Mouse (Mus musculus) heart, embryonic 13.5 days (tissue): ENCODE results near the gene Cdc45. TPM values are rescaled to one million over a fixed set of nuclear protein-coding genes. Genes with fewer than 3 reads are reported as not detected.

Source experiments
- ATAC-seq: fragments of 200-750 bp; cut with Nextera tagmentation; 2 replicates; pipeline ENCODE4 v1.8.0; 2017; ENCODE audit warnings: moderate TSS enrichment; ENCODE audit not compliant: insufficient number of reproducible peaks, low FRiP score, low TSS enrichment; ENCODE audit errors: extremely low read depth
- H3K27ac ChIP-seq: fragments of 300-500 bp; sonication (generic); replicated peaks from 2 replicates; pipeline ENCODE4 v1.5.1; 2015; ENCODE audit warnings: moderate library complexity, mild to moderate bottlenecking, inconsistent platforms
- H3K27me3 ChIP-seq: fragments of 300-500 bp; sonication (generic); replicated peaks from 2 replicates; pipeline ENCODE4 v1.6.1; 2015; ENCODE audit warnings: mild to moderate bottlenecking, inconsistent platforms
- H3K36me3 ChIP-seq: fragments of 300-500 bp; sonication (generic); 2 replicates; pipeline ENCODE4 v1.6.1; 2015; ENCODE audit warnings: mild to moderate bottlenecking, inconsistent platforms
- H3K4me1 ChIP-seq: fragments of 300-500 bp; sonication (generic); 2 replicates; pipeline ENCODE4 v1.6.1; 2015; ENCODE audit warnings: inconsistent platforms
- H3K4me2 ChIP-seq: fragments of 300-500 bp; sonication (generic); 2 replicates; pipeline ENCODE4 v1.6.1; 2015; ENCODE audit warnings: inconsistent platforms, mild to moderate bottlenecking, moderate library complexity
- H3K4me3 ChIP-seq: fragments of 300-500 bp; sonication (generic); 2 replicates; pipeline ENCODE4 v1.5.1; 2015; ENCODE audit warnings: moderate library complexity, mild to moderate bottlenecking, inconsistent platforms
- H3K9ac ChIP-seq: fragments of 300-500 bp; sonication (generic); 2 replicates; pipeline ENCODE4 v1.6.1; 2015; ENCODE audit warnings: inconsistent platforms, mild to moderate bottlenecking, moderate library complexity
- H3K9me3 ChIP-seq: fragments of 300-500 bp; sonication (generic); 2 replicates; pipeline ENCODE4 v1.6.1; 2016; ENCODE audit warnings: inconsistent platforms
- WGBS: fragments of 180-500 bp; shearing (Covaris S2); methylation state at CpG from one replicate; pipeline ENCODE4 v1.1.7; 2015; ENCODE audit warnings: mixed read lengths; 5-methylcytosine and 5-hydroxymethylcytosine counted together
- polyA plus RNA-seq: library from polyadenylated mRNA; unstranded; fragments of >200 nt; fragmentation: Nextera tagmentation; extraction: Ambion mirVana; gene quantifications from 2 replicates; pipeline ENCODE4 v1.2.1, GENCODE M21; 2015

Cdc45 gene
- polyA plus RNA-seq, 1 experiment from 2014 or later, result 34.4 TPM

GRCm38 (mm10) chr16:18828630-18829029 is 16.8 kb upstream of the Cdc45 start:
- no peak overlapping the region for H3K27ac ChIP-seq
- no peaks in the 10 kb centered on the region for H3K9me3 ChIP-seq
- H3K4me2 ChIP-seq, result no peak overlapping the region
- no peaks in the 10 kb centered on the region for H3K27me3 ChIP-seq
- 0 out of 2 replicates have a peak, but pooled peaks cover 4% of the 10 kb centered on the region for H3K4me1 ChIP-seq
- H3K36me3 ChIP-seq, result peaks cover 98% of the 10 kb centered on the region
- ATAC-seq, result no peak
- no peak overlapping the region for H3K9ac ChIP-seq
- 87% methylated on average over 3 of the region's 3 CpGs for WGBS
- no peak overlapping the region for H3K4me3 ChIP-seq

GRCm38 (mm10) chr16:18822925-18823324 is 11.1 kb upstream of the Cdc45 start:
- Histone ChIP-seq H3K4me3 (no peak overlapping the region), H3K4me1 (no peaks in the 10 kb centered on the region), H3K27me3 (no peaks in the 10 kb centered on the region), H3K9me3 (no peaks in the 10 kb centered on the region), H3K9ac (no peak overlapping the region), H3K4me2 (no peak overlapping the region), H3K36me3 (peaks cover 98% of the 10 kb centered on the region), H3K27ac (no peak overlapping the region)
- no peak for ATAC-seq
- WGBS, result 90% methylated on average over 4 of the region's 4 CpGs

- H3K4me2 ChIP-seq, result no peak overlapping the region
- no peak overlapping the region for H3K27ac ChIP-seq
- ATAC-seq, result no peak
- no peak overlapping the region for H3K9ac ChIP-seq
- H3K4me3 ChIP-seq, result no peak overlapping the region
- peaks cover 98% of the 10 kb centered on the region for H3K36me3 ChIP-seq
- 52% methylated on average over 1 of the region's 1 CpGs for WGBS
- no peaks in the 10 kb centered on the region for H3K4me1 ChIP-seq
- H3K27me3 ChIP-seq, result no peaks in the 10 kb centered on the region
- H3K9me3 ChIP-seq, result no peaks in the 10 kb centered on the region
Observed at GRCm38 (mm10) chr16:18822356-18822755, 10.6 kb upstream of the Cdc45 start.

- Histone ChIP-seq H3K9ac (peak overlapping the region; percentile 92), H3K4me2 (peak overlapping the region; percentile 95), H3K36me3 (peaks cover 56% of the 10 kb centered on the region), H3K4me3 (peak overlapping the region; percentile 91), H3K4me1 (peaks cover 27% of the 10 kb centered on the region), H3K27ac (peak overlapping the region; percentile 76), H3K9me3 (no peaks in the 10 kb centered on the region), H3K27me3 (no peaks in the 10 kb centered on the region)
- 1% methylated on average over 31 of the region's 31 CpGs for WGBS
- ATAC-seq, result peak; percentile 29
Observed at GRCm38 (mm10) chr16:18812385-18812910, 661 bp upstream of the Cdc45 start.

- peak overlapping the region; percentile 91 for H3K4me3 ChIP-seq
- H3K9me3 ChIP-seq, result no peaks in the 10 kb centered on the region
- H3K27me3 ChIP-seq, result no peaks in the 10 kb centered on the region
- peaks cover 27% of the 10 kb centered on the region for H3K4me1 ChIP-seq
- H3K9ac ChIP-seq, result peak overlapping the region; percentile 87
- 5% methylated on average over 5 of the region's 5 CpGs for WGBS
- peak overlapping the region; percentile 95 for H3K4me2 ChIP-seq
- peaks cover 56% of the 10 kb centered on the region for H3K36me3 ChIP-seq
- ATAC-seq, result 0 out of 2 replicates have a peak, but pooled peaks have one; percentile 15
- H3K27ac ChIP-seq, result peak overlapping the region; percentile 17; the same call in 1 of the 2 replicates
Observed at GRCm38 (mm10) chr16:18811032-18811431, 755 bp downstream of the Cdc45 start.

- Histone ChIP-seq H3K4me1 (peaks cover 25% of the 10 kb centered on the region), H3K4me2 (no peak overlapping the region), H3K27ac (no peak overlapping the region), H3K27me3 (no peaks in the 10 kb centered on the region), H3K9me3 (no peaks in the 10 kb centered on the region), H3K4me3 (no peak overlapping the region), H3K9ac (no peak overlapping the region), H3K36me3 (peaks cover 57% of the 10 kb centered on the region)
- ATAC-seq, result no peak
- 89% methylated on average over 5 of the region's 5 CpGs for WGBS
Observed at GRCm38 (mm10) chr16:18809001-18809400, 2.8 kb downstream of the Cdc45 start.

- no peaks in the 10 kb centered on the region for H3K27me3 ChIP-seq
- peaks cover 78% of the 10 kb centered on the region for H3K36me3 ChIP-seq
- H3K27ac ChIP-seq, result no peak overlapping the region
- no peak overlapping the region for H3K4me3 ChIP-seq
- no peak overlapping the region for H3K4me2 ChIP-seq
- H3K9me3 ChIP-seq, result no peaks in the 10 kb centered on the region
- 83% methylated on average over 2 of the region's 2 CpGs for WGBS
- no peak overlapping the region for H3K9ac ChIP-seq
- H3K4me1 ChIP-seq, result peaks cover 7% of the 10 kb centered on the region
- ATAC-seq, result no peak
Observed at GRCm38 (mm10) chr16:18805746-18806145, 6.0 kb downstream of the Cdc45 start.

GRCm38 (mm10) chr16:18798841-18799240 is 12.9 kb downstream of the Cdc45 start:
- H3K9me3 ChIP-seq, result no peaks in the 10 kb centered on the region
- no peak overlapping the region for H3K27ac ChIP-seq
- H3K4me1 ChIP-seq, result no peaks in the 10 kb centered on the region
- ATAC-seq, result no peak
- H3K9ac ChIP-seq, result no peak overlapping the region
- H3K4me3 ChIP-seq, result no peak overlapping the region
- 71% methylated on average over 2 of the region's 2 CpGs for WGBS
- H3K36me3 ChIP-seq, result peaks cover 86% of the 10 kb centered on the region
- H3K27me3 ChIP-seq, result no peaks in the 10 kb centered on the region
- no peak overlapping the region for H3K4me2 ChIP-seq

GRCm38 (mm10) chr16:18798151-18798550 is 13.6 kb downstream of the Cdc45 start:
- 0 out of 2 replicates have a peak overlapping the region, but pooled peaks have one; percentile 3 for H3K9ac ChIP-seq
- H3K9me3 ChIP-seq, result no peaks in the 10 kb centered on the region
- peaks cover 89% of the 10 kb centered on the region for H3K36me3 ChIP-seq
- no peak overlapping the region for H3K4me2 ChIP-seq
- 89% methylated on average over 5 of the region's 5 CpGs for WGBS
- H3K27me3 ChIP-seq, result no peaks in the 10 kb centered on the region
- no peak overlapping the region for H3K27ac ChIP-seq
- H3K4me3 ChIP-seq, result no peak overlapping the region
- no peak for ATAC-seq
- no peaks in the 10 kb centered on the region for H3K4me1 ChIP-seq

- no peak overlapping the region for H3K4me3 ChIP-seq
- no peaks in the 10 kb centered on the region for H3K27me3 ChIP-seq
- no peak for ATAC-seq
- H3K9me3 ChIP-seq, result no peaks in the 10 kb centered on the region
- peaks cover 99% of the 10 kb centered on the region for H3K36me3 ChIP-seq
- WGBS, result 80% methylated on average over 7 of the region's 7 CpGs
- peak overlapping the region; percentile 17; the same call in 1 of the 2 replicates for H3K9ac ChIP-seq
- H3K4me1 ChIP-seq, result no peaks in the 10 kb centered on the region
- H3K27ac ChIP-seq, result no peak overlapping the region
- H3K4me2 ChIP-seq, result no peak overlapping the region
Observed at GRCm38 (mm10) chr16:18796645-18797044, 15.1 kb downstream of the Cdc45 start.

GRCm38 (mm10) chr16:18795223-18795899 is 16.4 kb downstream of the Cdc45 start:
- Histone ChIP-seq H3K4me1 (no peaks in the 10 kb centered on the region), H3K27ac (no peak overlapping the region), H3K9ac (no peak overlapping the region), H3K4me3 (no peak overlapping the region), H3K27me3 (no peaks in the 10 kb centered on the region), H3K36me3 (peaks cover 99% of the 10 kb centered on the region), H3K4me2 (no peak overlapping the region), H3K9me3 (no peaks in the 10 kb centered on the region)
- 90% methylated on average over 11 of the region's 11 CpGs for WGBS
- no peak for ATAC-seq
